Mouse (Mus musculus): ENCODE results near the gene Smurf2. TPM values are rescaled to one million over a fixed set of nuclear protein-coding genes. Genes with fewer than 3 reads are reported as not detected.
"Not testable (repeated sequence)": the region's sequence is repeated elsewhere in the genome, so short reads cannot be mapped to it uniquely, and the experiment has no call there.

Gene Smurf2
- polyA plus RNA-seq, 1 experiment = not detected

DNA sequence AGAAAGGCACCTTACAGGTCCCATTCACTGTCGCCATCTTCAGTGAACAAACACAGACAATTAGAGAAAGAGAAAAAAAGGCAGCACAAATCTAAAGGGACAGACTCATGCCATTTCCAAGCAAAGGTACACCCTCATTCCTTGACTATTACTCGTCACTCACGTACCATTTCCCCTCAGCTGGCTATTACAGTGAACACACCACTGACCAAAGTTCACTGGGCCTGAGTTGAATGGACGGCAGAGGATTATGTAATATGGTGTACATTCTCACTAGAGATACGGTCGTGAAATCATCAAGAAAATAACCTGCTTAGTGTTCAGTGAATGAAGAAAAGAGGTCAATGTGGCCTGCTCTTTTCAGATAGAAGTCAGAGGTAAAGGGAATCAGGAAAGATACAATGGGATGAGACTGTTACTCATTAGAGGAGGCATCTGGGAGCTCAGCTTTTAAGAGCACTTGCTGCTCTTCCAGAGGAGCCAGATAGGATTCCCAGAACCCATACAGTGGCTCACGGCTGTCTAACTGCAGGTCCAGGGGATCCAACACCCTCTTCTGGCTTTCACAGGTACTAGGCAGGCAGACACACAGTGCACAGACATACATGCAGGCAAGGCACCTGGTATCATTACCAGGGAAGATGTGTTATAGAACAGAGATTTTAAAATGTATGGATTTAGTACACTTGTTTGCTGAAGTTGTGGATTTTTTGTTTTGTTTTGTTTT, 107.9 kb downstream of the Smurf2 start:
- Histone ChIP-seq H3K4me3 (ENCODE audit: insufficient read depth, low read depth, low read length) (no peak overlapping the region), H3K4me1 (ENCODE audit: control insufficient read depth, insufficient read depth, low read length) (peaks cover 3% of the 10 kb centered on the region; the same call in 1 of the 2 replicates), H3K27ac (ENCODE audit: insufficient read depth, low read depth, low read length) (no peak overlapping the region)
- TF ChIP-seq POLR2A (IDR thresholded peaks at IDR 0.05; ENCODE audit: insufficient read depth, low read depth, low read length) (no peak), CTCF (IDR thresholded peaks at IDR 0.05; ENCODE audit: insufficient read depth, low read depth, low read length) (no peak)
- WGBS = 92% methylated on average over 7 of the region's 7 CpGs

- 53% methylated on average over 1 of the region's 1 CpGs for WGBS
- not testable (repeated sequence) for H3K27ac ChIP-seq (ENCODE audit: insufficient read depth, low read depth, low read length); H3K4me1 ChIP-seq (ENCODE audit: control insufficient read depth, insufficient read depth, low read length); H3K4me3 ChIP-seq (ENCODE audit: insufficient read depth, low read depth, low read length)
Measured at GRCm38 (mm10) chr11:106807442-106807841, 113.1 kb downstream of the Smurf2 start.

DNA sequence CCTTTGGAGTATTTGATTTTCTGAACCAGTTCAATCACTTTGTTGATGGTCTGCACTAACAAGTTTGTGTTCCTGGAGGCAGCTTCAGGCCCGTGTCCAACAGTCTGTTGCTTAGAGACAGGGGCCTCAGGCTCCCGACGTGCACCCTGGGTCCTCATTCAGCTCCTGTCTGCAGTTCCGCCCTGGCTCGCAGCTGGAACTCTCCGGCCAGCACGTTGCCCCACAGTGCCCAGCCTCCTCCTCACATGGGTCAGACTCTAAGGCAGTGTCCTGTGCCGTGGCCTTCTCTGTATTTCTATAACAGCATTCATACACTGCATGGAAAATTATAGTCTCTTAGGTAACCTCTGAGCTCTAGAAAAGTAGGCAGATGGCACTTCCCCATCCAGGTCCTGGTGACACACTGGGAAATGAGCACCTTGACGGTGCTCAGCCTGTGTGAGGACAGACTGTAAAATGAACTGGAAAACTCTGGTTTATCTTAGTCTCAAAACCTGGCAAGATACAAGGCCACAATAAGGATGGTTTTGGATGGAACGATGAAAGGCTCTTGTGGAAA, 118.4 kb downstream of the Smurf2 start:
- Histone ChIP-seq H3K4me1 (ENCODE audit: control insufficient read depth, insufficient read depth, low read length) (no peaks in the 10 kb centered on the region), H3K27ac (ENCODE audit: insufficient read depth, low read depth, low read length) (no peak overlapping the region), H3K4me3 (ENCODE audit: insufficient read depth, low read depth, low read length) (no peak overlapping the region)
- no peak for TF ChIP-seq POLR2A (IDR thresholded peaks at IDR 0.05; ENCODE audit: insufficient read depth, low read depth, low read length)
- 44% methylated on average over 10 of the region's 10 CpGs for WGBS

DNA sequence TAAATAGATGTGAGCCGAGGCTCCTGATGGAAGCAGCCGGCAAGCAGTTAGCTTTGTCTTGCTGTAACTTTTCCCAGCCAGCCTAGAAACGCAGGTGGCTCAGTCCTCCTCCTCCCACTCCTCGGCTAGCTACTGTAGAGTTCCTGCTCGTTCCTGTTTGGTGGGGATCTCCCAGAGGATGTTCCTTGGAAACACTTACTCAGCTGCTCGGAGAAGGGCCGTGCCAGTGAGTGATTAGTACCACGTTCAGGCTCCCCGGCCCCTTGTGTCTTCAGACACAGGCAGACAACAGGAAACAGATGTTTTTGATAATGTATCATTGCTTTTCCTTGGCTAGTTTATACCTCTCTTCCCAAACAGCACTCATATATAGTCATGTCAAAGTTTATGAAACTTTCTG, 124.8 kb downstream of the Smurf2 start:
- 39% methylated on average over 9 of the region's 9 CpGs for WGBS
- Histone ChIP-seq H3K4me1 (ENCODE audit: control insufficient read depth, insufficient read depth, low read length) (no peaks in the 10 kb centered on the region), H3K4me3 (ENCODE audit: insufficient read depth, low read depth, low read length) (no peak overlapping the region), H3K27ac (ENCODE audit: insufficient read depth, low read depth, low read length) (no peak overlapping the region)
- no peak for TF ChIP-seq POLR2A (IDR thresholded peaks at IDR 0.05; ENCODE audit: insufficient read depth, low read depth, low read length)
- TF ChIP-seq CTCF (IDR thresholded peaks at IDR 0.05; ENCODE audit: insufficient read depth, low read depth, low read length) = no peak

DNA sequence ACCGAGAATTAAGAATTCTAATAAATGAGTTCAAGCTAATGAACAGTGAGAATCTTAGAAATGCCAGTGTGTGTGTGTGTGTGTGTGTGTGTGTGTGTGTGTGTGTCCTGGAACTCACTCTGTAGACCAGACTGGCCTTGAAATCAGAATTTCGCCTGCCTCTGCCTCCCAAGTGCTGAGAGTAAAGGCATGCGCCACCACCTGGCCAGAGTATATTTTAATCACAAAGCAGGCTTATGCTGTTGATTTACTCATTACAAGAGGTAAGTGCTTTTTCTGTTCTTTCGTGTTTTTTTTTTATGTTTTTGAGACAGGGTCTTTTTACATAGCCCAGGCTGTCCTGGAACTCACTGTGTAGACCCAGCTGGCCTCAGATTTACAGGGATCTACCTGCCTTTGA, 126.7 kb downstream of the Smurf2 start:
- TF ChIP-seq CTCF (IDR thresholded peaks at IDR 0.05; ENCODE audit: insufficient read depth, low read depth, low read length) = no peak
- TF ChIP-seq POLR2A (IDR thresholded peaks at IDR 0.05; ENCODE audit: insufficient read depth, low read depth, low read length) = no peak
- WGBS = 68% methylated on average over 4 of the region's 4 CpGs
- no peak overlapping the region for H3K27ac ChIP-seq (ENCODE audit: insufficient read depth, low read depth, low read length)

GRCm38 (mm10) chr11:106789649-106790048, 130.9 kb downstream of the Smurf2 start:
- WGBS = under 1% methylated on average over 6 of the region's 6 CpGs
- peak overlapping the region; percentile 80 for H3K4me3 ChIP-seq (ENCODE audit: insufficient read depth, low read depth, low read length)
- TF ChIP-seq CTCF (IDR thresholded peaks at IDR 0.05; ENCODE audit: insufficient read depth, low read depth, low read length) = no peak
- TF ChIP-seq POLR2A (IDR thresholded peaks at IDR 0.05; ENCODE audit: insufficient read depth, low read depth, low read length) = no peak
- peak overlapping the region; percentile 74 for H3K27ac ChIP-seq (ENCODE audit: insufficient read depth, low read depth, low read length)
- no peaks in the 10 kb centered on the region for H3K4me1 ChIP-seq (ENCODE audit: control insufficient read depth, insufficient read depth, low read length)

More for the DNA sequence above, 126.7 kb downstream of the Smurf2 start:
- H3K4me3 ChIP-seq (ENCODE audit: insufficient read depth, low read depth, low read length) = no peak overlapping the region
- H3K4me1 ChIP-seq (ENCODE audit: control insufficient read depth, insufficient read depth, low read length) = no peaks in the 10 kb centered on the region

GRCm38 (mm10) chr11:106788775-106789459, 131.6 kb downstream of the Smurf2 start, which contains the start of the genes Ddx5 and Cep95:
TSS of gene Ddx5 (minus strand) at chr11:106789185.
TSS of gene Cep95 (plus strand) at chr11:106789252.
- peak within 1 kb of the TSS; percentile 99 for H3K27ac ChIP-seq (ENCODE audit: insufficient read depth, low read depth, low read length)
- WGBS = under 1% methylated on average over 58 of the region's 58 CpGs

GRCm38 (mm10) chr11:106788026-106788774, 132.3 kb downstream of the Smurf2 start:
- TF ChIP-seq CTCF (IDR thresholded peaks at IDR 0.05; ENCODE audit: insufficient read depth, low read depth, low read length) (no peak), POLR2A (IDR thresholded peaks at IDR 0.05; ENCODE audit: insufficient read depth, low read depth, low read length) (peak; percentile 97)
- no peaks in the 10 kb centered on the region for H3K4me1 ChIP-seq (ENCODE audit: control insufficient read depth, insufficient read depth, low read length)
- peak overlapping the region; percentile 96 for H3K4me3 ChIP-seq (ENCODE audit: insufficient read depth, low read depth, low read length)
- under 1% methylated on average over 78 of the region's 79 CpGs for WGBS
- H3K27ac ChIP-seq (ENCODE audit: insufficient read depth, low read depth, low read length) = peak overlapping the region; percentile 99

More at GRCm38 (mm10) chr11:106788775-106789459, 131.6 kb downstream of the Smurf2 start, which contains the start of the genes Ddx5 and Cep95:
- TF ChIP-seq POLR2A (IDR thresholded peaks at IDR 0.05; ENCODE audit: insufficient read depth, low read depth, low read length) = peak; percentile 68
- TF ChIP-seq CTCF (IDR thresholded peaks at IDR 0.05; ENCODE audit: insufficient read depth, low read depth, low read length) = no peak
- Histone ChIP-seq H3K4me3 (ENCODE audit: insufficient read depth, low read depth, low read length) (peak within 1 kb of the TSS; percentile 96), H3K4me1 (ENCODE audit: control insufficient read depth, insufficient read depth, low read length) (no peaks in the 10 kb centered on the region)
